Mouse (Mus musculus) left cerebral cortex, adult 11 months (tissue): ENCODE measurements around the gene Rassf8.
A peak's percentile ranks its signal among the peaks of the same experiment; 100 is the strongest.

Experiments used
- DNase-seq: peaks from one replicate; pipeline ENCODE4 v3.0.0; 2022; ENCODE audit warnings: low spot score

Rassf8 gene

GRCm38 (mm10) chr6:145779383-145779782 lies 32.8 kb downstream of the Rassf8 start:
- DNase-seq, result no peak

- no peak for DNase-seq
Observed at GRCm38 (mm10) chr6:145780180-145780802, 33.7 kb downstream of the Rassf8 start.

- no peak for DNase-seq
Observed at GRCm38 (mm10) chr6:145781256-145781655, 34.7 kb downstream of the Rassf8 start.

GRCm38 (mm10) chr6:145781966-145782365 lies 35.4 kb downstream of the Rassf8 start:
- no peak for DNase-seq

- DNase-seq, result no peak
Observed at GRCm38 (mm10) chr6:145787311-145787710, 40.8 kb downstream of the Rassf8 start.

GRCm38 (mm10) chr6:145789738-145790137 lies 43.2 kb downstream of the Rassf8 start:
- no peak for DNase-seq

GRCm38 (mm10) chr6:145792373-145792772 lies 45.8 kb downstream of the Rassf8 start:
- DNase-seq, result no peak

GRCm38 (mm10) chr6:145793109-145793593 lies 46.6 kb downstream of the Rassf8 start:
- peak; percentile 52 for DNase-seq

- DNase-seq, result no peak
Observed at GRCm38 (mm10) chr6:145794671-145795070, 48.1 kb downstream of the Rassf8 start.

- DNase-seq, result no peak
Observed at GRCm38 (mm10) chr6:145796191-145797023, 49.9 kb downstream of the Rassf8 start.

GRCm38 (mm10) chr6:145797692-145798091 lies 51.1 kb downstream of the Rassf8 start:
- DNase-seq, result no peak

GRCm38 (mm10) chr6:145801796-145802488 lies 55.4 kb downstream of the Rassf8 start:
- no peak for DNase-seq

- DNase-seq, result no peak
Observed at GRCm38 (mm10) chr6:145802881-145803280, 56.3 kb downstream of the Rassf8 start.

GRCm38 (mm10) chr6:145804276-145804675 lies 57.7 kb downstream of the Rassf8 start:
- no peak for DNase-seq

GRCm38 (mm10) chr6:145806784-145807183 lies 60.2 kb downstream of the Rassf8 start:
- DNase-seq, result no peak

GRCm38 (mm10) chr6:145807929-145808328 lies 61.4 kb downstream of the Rassf8 start:
- DNase-seq, result no peak

- DNase-seq, result no peak
Observed at GRCm38 (mm10) chr6:145809566-145809965, 63.0 kb downstream of the Rassf8 start.

GRCm38 (mm10) chr6:145810015-145810414 lies 63.5 kb downstream of the Rassf8 start:
- DNase-seq, result no peak

GRCm38 (mm10) chr6:145811174-145811573 lies 64.6 kb downstream of the Rassf8 start:
- DNase-seq, result no peak

- DNase-seq, result no peak
Observed at GRCm38 (mm10) chr6:145815200-145815599, 68.7 kb downstream of the Rassf8 start.

- DNase-seq, result no peak
Observed at GRCm38 (mm10) chr6:145819151-145819550, 72.6 kb downstream of the Rassf8 start.

GRCm38 (mm10) chr6:145822218-145822617 lies 75.7 kb downstream of the Rassf8 start:
- no peak for DNase-seq

GRCm38 (mm10) chr6:145823103-145823502 lies 76.6 kb downstream of the Rassf8 start:
- no peak for DNase-seq
